Mouse (Mus musculus): ENCODE measurements around the gene Sytl2. TPM values are rescaled to one million over a fixed set of nuclear protein-coding genes. Genes with fewer than 3 reads are reported as not detected.

The Sytl2 gene
- polyA plus RNA-seq, 1 experiment, result 2.3 TPM

GRCm38 (mm10) chr7:90389765-90390164 is 87.7 kb downstream of the Sytl2 start:
- Histone ChIP-seq H3K27ac (ENCODE audit: insufficient read depth, low read length) (no peak overlapping the region), H3K9ac (ENCODE audit: low read depth, poor library complexity, severe bottlenecking) (no peak overlapping the region), H3K9me3 (replicated peaks; ENCODE audit: control insufficient read depth, insufficient read depth, low read length, poor library complexity, severe bottlenecking) (no peaks in the 10 kb centered on the region), H3K27me3 (ENCODE audit: control insufficient read depth, insufficient read depth, low read length, poor library complexity, severe bottlenecking) (no peaks in the 10 kb centered on the region), H3K36me3 (ENCODE audit: control insufficient read depth, insufficient read depth, low read length, poor library complexity, severe bottlenecking) (no peaks in the 10 kb centered on the region), H3K4me1 (ENCODE audit: control insufficient read depth, insufficient read depth, low read length) (no peaks in the 10 kb centered on the region), H3K4me3 (ENCODE audit: low read depth, low read length) (no peak overlapping the region)
- TF ChIP-seq POLR2A (IDR thresholded peaks at IDR 0.05; ENCODE audit: insufficient read depth, low read length) (no peak), CTCF (IDR thresholded peaks at IDR 0.05; ENCODE audit: low read depth, low read length) (no peak), EP300 (IDR thresholded peaks at IDR 0.05; ENCODE audit: insufficient read depth, low read depth, low read length) (no peak)

- Histone ChIP-seq H3K27ac (ENCODE audit: insufficient read depth, low read length) (no peak overlapping the region), H3K36me3 (ENCODE audit: control insufficient read depth, insufficient read depth, low read length, poor library complexity, severe bottlenecking) (no peaks in the 10 kb centered on the region)
- TF ChIP-seq CTCF (IDR thresholded peaks at IDR 0.05; ENCODE audit: low read depth, low read length) (no peak), EP300 (IDR thresholded peaks at IDR 0.05; ENCODE audit: insufficient read depth, low read depth, low read length) (no peak), POLR2A (IDR thresholded peaks at IDR 0.05; ENCODE audit: insufficient read depth, low read length) (no peak)
These were observed 93.0 kb downstream of the Sytl2 start for GRCm38 (mm10) chr7:90395073-90395472.

GRCm38 (mm10) chr7:90395928-90396327 is 93.9 kb downstream of the Sytl2 start:
- H3K4me3 ChIP-seq (ENCODE audit: low read depth, low read length), result no peak overlapping the region
- TF ChIP-seq EP300 (IDR thresholded peaks at IDR 0.05; ENCODE audit: insufficient read depth, low read depth, low read length) (no peak), CTCF (IDR thresholded peaks at IDR 0.05; ENCODE audit: low read depth, low read length) (no peak), POLR2A (IDR thresholded peaks at IDR 0.05; ENCODE audit: insufficient read depth, low read length) (no peak)

More at GRCm38 (mm10) chr7:90395073-90395472, 93.0 kb downstream of the Sytl2 start:
- Histone ChIP-seq H3K9ac (ENCODE audit: low read depth, poor library complexity, severe bottlenecking) (no peak overlapping the region), H3K4me3 (ENCODE audit: low read depth, low read length) (no peak overlapping the region), H3K9me3 (replicated peaks; ENCODE audit: control insufficient read depth, insufficient read depth, low read length, poor library complexity, severe bottlenecking) (no peaks in the 10 kb centered on the region), H3K4me1 (ENCODE audit: control insufficient read depth, insufficient read depth, low read length) (no peaks in the 10 kb centered on the region), H3K27me3 (ENCODE audit: control insufficient read depth, insufficient read depth, low read length, poor library complexity, severe bottlenecking) (no peaks in the 10 kb centered on the region)

GRCm38 (mm10) chr7:90409934-90410333 is 107.9 kb downstream of the Sytl2 start:
- Histone ChIP-seq H3K4me1 (ENCODE audit: control insufficient read depth, insufficient read depth, low read length) (no peaks in the 10 kb centered on the region), H3K9me3 (replicated peaks; ENCODE audit: control insufficient read depth, insufficient read depth, low read length, poor library complexity, severe bottlenecking) (peaks cover 3% of the 10 kb centered on the region; the same call in 1 of the 2 replicates), H3K36me3 (ENCODE audit: control insufficient read depth, insufficient read depth, low read length, poor library complexity, severe bottlenecking) (no peaks in the 10 kb centered on the region), H3K4me3 (ENCODE audit: low read depth, low read length) (no peak overlapping the region), H3K9ac (ENCODE audit: low read depth, poor library complexity, severe bottlenecking) (no peak overlapping the region), H3K27ac (ENCODE audit: insufficient read depth, low read length) (no peak overlapping the region), H3K27me3 (ENCODE audit: control insufficient read depth, insufficient read depth, low read length, poor library complexity, severe bottlenecking) (no peaks in the 10 kb centered on the region)
- TF ChIP-seq EP300 (IDR thresholded peaks at IDR 0.05; ENCODE audit: insufficient read depth, low read depth, low read length) (no peak), POLR2A (IDR thresholded peaks at IDR 0.05; ENCODE audit: insufficient read depth, low read length) (no peak), CTCF (IDR thresholded peaks at IDR 0.05; ENCODE audit: low read depth, low read length) (no peak)

More at GRCm38 (mm10) chr7:90395928-90396327, 93.9 kb downstream of the Sytl2 start:
- Histone ChIP-seq H3K27me3 (ENCODE audit: control insufficient read depth, insufficient read depth, low read length, poor library complexity, severe bottlenecking) (no peaks in the 10 kb centered on the region), H3K9ac (ENCODE audit: low read depth, poor library complexity, severe bottlenecking) (no peak overlapping the region), H3K36me3 (ENCODE audit: control insufficient read depth, insufficient read depth, low read length, poor library complexity, severe bottlenecking) (no peaks in the 10 kb centered on the region), H3K27ac (ENCODE audit: insufficient read depth, low read length) (no peak overlapping the region), H3K4me1 (ENCODE audit: control insufficient read depth, insufficient read depth, low read length) (no peaks in the 10 kb centered on the region), H3K9me3 (replicated peaks; ENCODE audit: control insufficient read depth, insufficient read depth, low read length, poor library complexity, severe bottlenecking) (no peaks in the 10 kb centered on the region)

- no peaks in the 10 kb centered on the region for H3K4me1 ChIP-seq (ENCODE audit: control insufficient read depth, insufficient read depth, low read length)
- H3K27ac ChIP-seq (ENCODE audit: insufficient read depth, low read length), result no peak within 1 kb of the TSS
- TF ChIP-seq EP300 (IDR thresholded peaks at IDR 0.05; ENCODE audit: insufficient read depth, low read depth, low read length), result no peak
- TF ChIP-seq POLR2A (IDR thresholded peaks at IDR 0.05; ENCODE audit: insufficient read depth, low read length), result no peak
- no peak for TF ChIP-seq CTCF (IDR thresholded peaks at IDR 0.05; ENCODE audit: low read depth, low read length)
These were observed 124.3 kb downstream of the Sytl2 start, which contains the start of gene Ccdc89 for GRCm38 (mm10) chr7:90426020-90427001. Ccdc89 (plus strand) TSS chr7:90426577.

GRCm38 (mm10) chr7:90427006-90427405 is 125.0 kb downstream of the Sytl2 start:
- H3K4me1 ChIP-seq (ENCODE audit: control insufficient read depth, insufficient read depth, low read length), result no peaks in the 10 kb centered on the region
- peak overlapping the region; percentile 38 for H3K4me3 ChIP-seq (ENCODE audit: low read depth, low read length)
- H3K9me3 ChIP-seq (replicated peaks; ENCODE audit: control insufficient read depth, insufficient read depth, low read length, poor library complexity, severe bottlenecking), result peaks cover under 1% of the 10 kb centered on the region; the same call in 1 of the 2 replicates
- TF ChIP-seq EP300 (IDR thresholded peaks at IDR 0.05; ENCODE audit: insufficient read depth, low read depth, low read length), result no peak
- no peak for TF ChIP-seq POLR2A (IDR thresholded peaks at IDR 0.05; ENCODE audit: insufficient read depth, low read length)
- TF ChIP-seq CTCF (IDR thresholded peaks at IDR 0.05; ENCODE audit: low read depth, low read length), result no peak
- H3K9ac ChIP-seq (ENCODE audit: low read depth, poor library complexity, severe bottlenecking), result no peak overlapping the region
- no peaks in the 10 kb centered on the region for H3K36me3 ChIP-seq (ENCODE audit: control insufficient read depth, insufficient read depth, low read length, poor library complexity, severe bottlenecking)
- no peak overlapping the region for H3K27ac ChIP-seq (ENCODE audit: insufficient read depth, low read length)
- H3K27me3 ChIP-seq (ENCODE audit: control insufficient read depth, insufficient read depth, low read length, poor library complexity, severe bottlenecking), result no peaks in the 10 kb centered on the region

More at GRCm38 (mm10) chr7:90426020-90427001, 124.3 kb downstream of the Sytl2 start, which contains the start of gene Ccdc89:
- H3K27me3 ChIP-seq (ENCODE audit: control insufficient read depth, insufficient read depth, low read length, poor library complexity, severe bottlenecking), result no peaks in the 10 kb centered on the region
- H3K9me3 ChIP-seq (replicated peaks; ENCODE audit: control insufficient read depth, insufficient read depth, low read length, poor library complexity, severe bottlenecking), result peaks cover 5% of the 10 kb centered on the region; the same call in 1 of the 2 replicates
- H3K4me3 ChIP-seq (ENCODE audit: low read depth, low read length), result peak within 1 kb of the TSS; percentile 38
- H3K36me3 ChIP-seq (ENCODE audit: control insufficient read depth, insufficient read depth, low read length, poor library complexity, severe bottlenecking), result no peaks in the 10 kb centered on the region
- H3K9ac ChIP-seq (ENCODE audit: low read depth, poor library complexity, severe bottlenecking), result no peak within 1 kb of the TSS

All from ES-Bruce4 (cell line).